ENCODE assay signal across 15 mouse cellular contexts in genomic region chr10:27101800-27102353, GRCm38 (mm10).
"Had no signal": no experiment of that assay in that cellular context is flagged by ENCODE, and none has a peak within 500 bp of the region (broad histone marks: within the 10 kb centered on the region; RNA-seq: fewer than 3 reads in every experiment).

No protein-coding gene starts in this region.

- H3K4me2 ChIP-seq: intestine, embryonic 15.5 days; limb, embryonic 13.5 days; liver, embryonic 11.5 days; liver, embryonic 15.5 days; midbrain, embryonic 12.5 days had no signal

- H3K27me3 ChIP-seq: intestine, embryonic 15.5 days; limb, embryonic 13.5 days; liver, embryonic 15.5 days; megakaryocyte, embryonic 14.5 days; midbrain, embryonic 12.5 days had no signal

- H3K4me1 ChIP-seq: intestine, embryonic 15.5 days; limb, embryonic 13.5 days; liver, embryonic 15.5 days; megakaryocyte, embryonic 14.5 days; midbrain, embryonic 12.5 days had no signal

- H3K9ac ChIP-seq: intestine, embryonic 15.5 days; limb, embryonic 13.5 days; liver, embryonic 15.5 days; midbrain, embryonic 12.5 days had no signal

- H3K27ac ChIP-seq: intestine, embryonic 15.5 days; layer of hippocampus, adult 2 months; limb, embryonic 13.5 days; liver, embryonic 15.5 days; macrophage; midbrain, embryonic 12.5 days had no signal

- DNase-seq: kidney, adult 8-10 months; lung, adult 2 months; lung, postnatal 14 days; right cerebral cortex, adult 18-20 months; thymus, adult 18-20 months; thymus, postnatal 14 days had no signal

- H3K4me3 ChIP-seq: intestine, embryonic 15.5 days; layer of hippocampus, adult 2 months; limb, embryonic 13.5 days; liver, embryonic 15.5 days; megakaryocyte, embryonic 14.5 days; midbrain, embryonic 12.5 days had no signal

- H3K9me3 ChIP-seq: intestine, embryonic 15.5 days; limb, embryonic 13.5 days; liver, embryonic 15.5 days; megakaryocyte, embryonic 14.5 days; midbrain, embryonic 12.5 days had no signal

- H3K36me3 ChIP-seq: intestine, embryonic 15.5 days; limb, embryonic 13.5 days; liver, embryonic 15.5 days; midbrain, embryonic 12.5 days had no signal

- ATAC-seq: intestine, embryonic 15.5 days; midbrain, embryonic 16.5 days had no signal
